Mouse (Mus musculus) CH12.LX (cell line): Measurements from ENCODE around the gene Klk6.

Experiments used
- CHD2 ChIP-seq: IDR thresholded peaks from 2 replicates; pipeline ENCODE4 v1.6.1; 2011; ENCODE audit warnings: low read length, improper control_type of control experiment
- CTCF ChIP-seq, 2 experiments: IDR thresholded peaks in 1 of 2; conservative IDR thresholded peaks in 1 of 2; 2 replicates each; pipeline ENCODE4 v1.5.1; 2011 to 2012; ENCODE audit warnings: low read depth in 2 of 2, low read length in 2 of 2, improper control_type of control experiment in 1 of 2, inconsistent platforms in 1 of 2, mild to moderate bottlenecking in 1 of 2, moderate library complexity in 1 of 2
- MYC ChIP-seq: IDR thresholded peaks from 2 replicates; pipeline ENCODE4 v1.6.1; 2011; ENCODE audit warnings: low read depth, mild to moderate bottlenecking, improper control_type of control experiment, low read length
- ZC3H11A ChIP-seq: IDR thresholded peaks from 2 replicates; pipeline ENCODE4 v1.6.1; 2012; ENCODE audit warnings: low read depth, mild to moderate bottlenecking, inconsistent platforms, low read length, improper control_type of control experiment
- ZMIZ1 ChIP-seq: IDR thresholded peaks from 2 replicates; pipeline ENCODE4 v1.6.1; 2012; ENCODE audit warnings: low read depth, mild to moderate bottlenecking, inconsistent platforms, low read length, improper control_type of control experiment

DNA sequence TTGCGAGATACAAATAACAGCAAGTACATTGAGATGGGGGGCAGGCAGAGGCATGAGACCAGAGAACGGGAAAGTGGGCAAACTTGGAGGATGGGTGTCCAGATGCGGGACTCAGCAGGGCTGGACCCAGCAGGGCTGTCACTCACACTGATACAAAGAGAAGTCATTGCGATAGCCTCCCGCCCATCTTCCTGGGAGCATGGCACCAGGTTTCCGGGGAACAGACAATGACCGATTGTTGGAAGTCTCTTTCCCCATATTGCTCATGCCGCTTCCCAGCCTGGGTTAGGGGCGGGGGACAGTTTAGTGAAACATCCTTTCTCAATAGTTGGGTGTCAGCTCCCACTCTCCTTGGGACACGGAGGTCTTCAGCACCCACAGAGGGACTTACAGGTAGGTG lies at the start of gene Klk6:
- TF ChIP-seq ZMIZ1 (no peak), CTCF (conservative IDR thresholded peaks at IDR 0.05 in 1 of 2, IDR thresholded peaks at IDR 0.05 in 1 of 2; ENCODE audit: low read depth in 2 of 2, low read length in 2 of 2) (no peak), ZC3H11A (no peak), CHD2 (no peak), MYC (no peak)
